Mouse (Mus musculus): ENCODE data around the gene Pigx. TPM values are rescaled to one million over a fixed set of nuclear protein-coding genes. Genes with fewer than 3 reads are reported as not detected.

The Pigx gene
- polyA plus RNA-seq, 1 experiment from 2014 or later, result 120 TPM

DNA sequence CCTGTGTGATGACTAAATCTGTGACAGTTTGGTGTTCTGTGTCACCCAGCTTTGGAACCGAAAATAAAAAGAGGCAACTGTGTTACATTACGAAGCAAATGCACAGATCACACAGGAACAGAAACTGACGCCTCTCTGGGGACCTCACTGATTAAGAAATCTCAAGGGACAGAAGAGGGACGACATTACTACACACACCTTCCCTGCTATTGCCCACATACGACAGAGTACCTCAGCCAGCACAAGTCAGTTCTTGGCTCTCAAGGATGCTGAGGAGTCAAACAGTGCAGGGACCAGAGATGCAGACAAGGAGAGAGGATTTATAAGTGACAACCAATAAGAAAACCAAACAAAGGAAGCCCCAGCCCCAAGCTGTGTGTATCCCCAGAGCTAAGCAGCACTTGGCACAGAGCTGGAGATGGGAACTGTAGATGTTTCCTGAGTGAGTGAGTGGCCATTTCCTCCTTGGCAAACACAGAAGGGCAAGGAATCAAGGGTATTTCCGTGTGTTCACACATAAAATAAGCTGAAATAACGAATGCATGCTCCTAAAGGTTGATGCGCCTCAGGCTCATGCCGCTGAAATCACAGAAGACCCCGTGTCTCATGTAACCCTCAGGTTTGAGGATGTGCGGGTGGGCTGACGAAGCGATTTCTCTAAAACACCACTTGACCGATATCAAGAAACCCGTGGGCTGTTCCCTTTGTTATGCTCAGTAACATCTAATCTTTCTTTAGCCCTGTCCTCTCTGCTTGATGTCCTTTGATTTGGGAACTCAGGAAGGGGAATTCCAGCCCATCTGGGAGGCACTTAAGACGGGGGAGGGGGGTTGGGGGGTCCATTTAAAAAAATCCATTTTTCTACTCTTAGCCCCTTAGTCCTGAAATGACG lies 25.1 kb upstream of the Pigx start:
- no peak for ATAC-seq (ENCODE audit: insufficient number of reproducible peaks, insufficient read depth, low FRiP score, low TSS enrichment, low read depth)
- no peaks in the 10 kb centered on the region for H3K4me1 ChIP-seq (replicated peaks)
- no peak overlapping the region for H3K4me2 ChIP-seq
- H3K9ac ChIP-seq (replicated peaks), result no peak overlapping the region
- no peaks in the 10 kb centered on the region for H3K36me3 ChIP-seq
- 73% methylated on average over 17 of the region's 17 CpGs for WGBS
- H3K27ac ChIP-seq, result no peak overlapping the region
- H3K9me3 ChIP-seq, result no peaks in the 10 kb centered on the region
- no peak overlapping the region for H3K4me3 ChIP-seq (replicated peaks)
- no peaks in the 10 kb centered on the region for H3K27me3 ChIP-seq

GRCm38 (mm10) chr16:32124020-32124419 lies 24.5 kb upstream of the Pigx start:
- H3K36me3 ChIP-seq, result no peaks in the 10 kb centered on the region
- WGBS, result 89% methylated on average over 7 of the region's 7 CpGs
- H3K27ac ChIP-seq, result no peak overlapping the region
- H3K4me3 ChIP-seq (replicated peaks), result no peak overlapping the region
- H3K4me2 ChIP-seq, result no peak overlapping the region
- H3K9me3 ChIP-seq, result no peaks in the 10 kb centered on the region
- no peaks in the 10 kb centered on the region for H3K4me1 ChIP-seq (replicated peaks)
- no peaks in the 10 kb centered on the region for H3K27me3 ChIP-seq
- no peak overlapping the region for H3K9ac ChIP-seq (replicated peaks)
- ATAC-seq (ENCODE audit: insufficient number of reproducible peaks, insufficient read depth, low FRiP score, low TSS enrichment, low read depth), result no peak

GRCm38 (mm10) chr16:32120454-32120853 lies 20.9 kb upstream of the Pigx start:
- no peaks in the 10 kb centered on the region for H3K9me3 ChIP-seq
- H3K4me2 ChIP-seq, result no peak overlapping the region
- H3K36me3 ChIP-seq, result no peaks in the 10 kb centered on the region
- H3K27me3 ChIP-seq, result no peaks in the 10 kb centered on the region
- H3K27ac ChIP-seq, result no peak overlapping the region
- ATAC-seq (ENCODE audit: insufficient number of reproducible peaks, insufficient read depth, low FRiP score, low TSS enrichment, low read depth), result no peak
- no peaks in the 10 kb centered on the region for H3K4me1 ChIP-seq (replicated peaks)
- WGBS, result 74% methylated on average over 3 of the region's 3 CpGs
- no peak overlapping the region for H3K4me3 ChIP-seq (replicated peaks)
- H3K9ac ChIP-seq (replicated peaks), result no peak overlapping the region

DNA sequence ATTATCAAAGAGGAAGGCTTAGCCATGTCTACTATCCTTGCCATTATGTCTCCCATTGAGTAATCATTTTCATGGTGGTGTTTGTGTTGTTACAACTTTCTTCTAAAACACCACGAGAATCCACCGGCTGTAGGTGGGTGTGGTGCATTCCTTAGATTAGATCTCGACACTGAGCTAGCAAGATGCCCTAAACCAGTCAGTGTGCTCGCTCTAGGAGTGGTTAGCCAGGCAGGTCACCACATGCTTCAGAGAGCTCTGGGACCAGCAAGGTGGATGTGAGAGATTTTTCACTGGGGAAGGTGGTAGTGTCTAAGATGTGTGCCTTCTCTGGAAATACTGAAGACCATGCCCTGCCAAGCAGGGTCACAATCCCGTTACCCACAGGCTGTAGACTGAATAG lies 16.6 kb upstream of the Pigx start:
- H3K36me3 ChIP-seq, result no peaks in the 10 kb centered on the region
- no peaks in the 10 kb centered on the region for H3K4me1 ChIP-seq (replicated peaks)
- no peaks in the 10 kb centered on the region for H3K9me3 ChIP-seq
- 50% methylated on average over 5 of the region's 5 CpGs for WGBS
- no peaks in the 10 kb centered on the region for H3K27me3 ChIP-seq
- no peak overlapping the region for H3K4me3 ChIP-seq (replicated peaks)
- ATAC-seq (ENCODE audit: insufficient number of reproducible peaks, insufficient read depth, low FRiP score, low TSS enrichment, low read depth), result no peak
- no peak overlapping the region for H3K4me2 ChIP-seq
- no peak overlapping the region for H3K9ac ChIP-seq (replicated peaks)
- H3K27ac ChIP-seq, result no peak overlapping the region

- WGBS, result 58% methylated on average over 6 of the region's 6 CpGs
These were observed 16.2 kb upstream of the Pigx start for GRCm38 (mm10) chr16:32115781-32116180.

DNA sequence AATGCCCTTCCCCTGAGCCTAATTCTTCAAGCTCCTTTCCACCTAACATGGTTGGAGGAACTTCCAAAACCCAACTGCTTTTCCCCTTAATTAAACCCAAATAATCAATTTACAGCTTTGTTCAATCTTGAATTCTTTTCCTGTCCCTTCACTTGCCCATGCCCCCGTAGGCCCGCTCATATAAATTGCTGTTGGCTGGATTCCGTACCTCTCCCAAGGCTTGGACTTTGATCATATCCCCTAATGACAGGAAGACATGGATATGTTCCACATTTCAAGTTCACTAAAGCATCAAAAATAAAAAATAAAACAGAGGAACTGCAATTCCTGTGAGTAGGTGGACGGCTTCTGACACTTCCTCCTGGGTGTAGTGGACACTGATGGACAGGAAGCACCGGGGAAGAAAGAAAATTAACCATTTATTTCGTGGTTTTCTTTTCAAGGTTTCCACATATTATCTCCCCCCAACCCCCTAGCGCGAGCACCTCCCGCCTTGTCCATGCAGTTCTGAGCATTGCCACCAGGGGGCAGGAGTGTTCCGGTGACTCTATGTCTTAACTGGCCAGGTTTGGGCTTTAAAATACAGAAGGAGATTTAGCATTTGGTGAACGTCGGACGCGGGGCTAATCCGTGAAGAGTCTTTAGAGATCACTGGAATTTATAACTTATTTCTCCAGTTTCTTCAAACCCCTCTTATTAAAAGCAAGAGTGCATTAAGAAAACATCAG lies 15.6 kb upstream of the Pigx start:
- peaks cover 7% of the 10 kb centered on the region for H3K36me3 ChIP-seq
- no peak overlapping the region for H3K27ac ChIP-seq
- no peaks in the 10 kb centered on the region for H3K9me3 ChIP-seq
- 18% methylated on average over 15 of the region's 15 CpGs for WGBS
- H3K27me3 ChIP-seq, result no peaks in the 10 kb centered on the region
- no peaks in the 10 kb centered on the region for H3K4me1 ChIP-seq (replicated peaks)
- no peak overlapping the region for H3K9ac ChIP-seq (replicated peaks)
- ATAC-seq (ENCODE audit: insufficient number of reproducible peaks, insufficient read depth, low FRiP score, low TSS enrichment, low read depth), result no peak
- H3K4me2 ChIP-seq, result peak overlapping the region; percentile 27
- no peak overlapping the region for H3K4me3 ChIP-seq (replicated peaks)

More at GRCm38 (mm10) chr16:32115781-32116180, 16.2 kb upstream of the Pigx start:
- H3K9ac ChIP-seq (replicated peaks), result no peak overlapping the region
- H3K4me1 ChIP-seq (replicated peaks), result no peaks in the 10 kb centered on the region
- no peaks in the 10 kb centered on the region for H3K9me3 ChIP-seq
- no peak overlapping the region for H3K4me2 ChIP-seq
- no peak overlapping the region for H3K4me3 ChIP-seq (replicated peaks)
- no peaks in the 10 kb centered on the region for H3K27me3 ChIP-seq
- no peak overlapping the region for H3K27ac ChIP-seq
- no peak for ATAC-seq (ENCODE audit: insufficient number of reproducible peaks, insufficient read depth, low FRiP score, low TSS enrichment, low read depth)
- H3K36me3 ChIP-seq, result peaks cover under 1% of the 10 kb centered on the region

GRCm38 (mm10) chr16:32114406-32114805 lies 14.9 kb upstream of the Pigx start:
- WGBS, result 84% methylated on average over 10 of the region's 10 CpGs
- Histone ChIP-seq H3K4me2 (no peak overlapping the region), H3K4me3 (replicated peaks) (no peak overlapping the region), H3K4me1 (replicated peaks) (no peaks in the 10 kb centered on the region), H3K36me3 (peaks cover 13% of the 10 kb centered on the region), H3K27me3 (no peaks in the 10 kb centered on the region), H3K27ac (no peak overlapping the region), H3K9ac (replicated peaks) (no peak overlapping the region), H3K9me3 (no peaks in the 10 kb centered on the region)
- no peak for ATAC-seq (ENCODE audit: insufficient number of reproducible peaks, insufficient read depth, low FRiP score, low TSS enrichment, low read depth)

DNA sequence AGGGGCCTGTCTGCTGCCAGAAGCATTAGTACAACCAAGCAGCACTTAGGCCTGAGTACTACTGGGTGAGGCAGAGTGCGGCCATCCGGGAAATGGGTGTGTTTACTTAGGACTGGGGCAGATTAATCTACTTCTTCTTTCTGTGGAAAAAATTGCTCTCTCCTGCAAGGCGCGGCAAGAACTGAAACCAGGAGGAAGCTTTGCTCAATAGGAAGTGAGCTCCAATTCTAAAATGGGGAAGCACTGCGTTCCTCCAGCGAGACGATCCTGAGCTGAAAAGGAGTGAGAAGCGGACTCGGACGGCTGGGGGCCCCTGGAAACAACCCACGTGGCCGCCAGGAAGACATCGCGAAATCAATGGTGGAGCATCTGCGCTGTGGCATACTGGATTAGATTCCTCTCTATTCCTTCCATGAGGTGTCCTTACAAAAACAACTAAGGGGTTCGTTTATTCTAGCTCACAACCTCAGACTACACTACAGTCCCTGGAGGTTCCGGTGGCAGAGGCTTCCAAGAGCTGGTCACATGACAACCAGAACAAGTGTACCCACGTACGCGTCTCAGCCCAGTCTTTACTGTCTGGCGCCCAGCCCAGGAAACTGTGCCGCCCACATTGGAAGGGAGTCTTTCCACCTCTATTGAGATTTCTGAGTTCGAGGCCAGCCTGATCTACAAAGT lies 14.1 kb upstream of the Pigx start:
- no peak overlapping the region for H3K9ac ChIP-seq (replicated peaks)
- no peak for ATAC-seq (ENCODE audit: insufficient number of reproducible peaks, insufficient read depth, low FRiP score, low TSS enrichment, low read depth)
- H3K27me3 ChIP-seq, result no peaks in the 10 kb centered on the region
- no peak overlapping the region for H3K27ac ChIP-seq
- H3K36me3 ChIP-seq, result peaks cover 20% of the 10 kb centered on the region
- no peaks in the 10 kb centered on the region for H3K9me3 ChIP-seq
- 69% methylated on average over 23 of the region's 23 CpGs for WGBS
- H3K4me2 ChIP-seq, result no peak overlapping the region
- no peak overlapping the region for H3K4me3 ChIP-seq (replicated peaks)
- H3K4me1 ChIP-seq (replicated peaks), result no peaks in the 10 kb centered on the region

DNA sequence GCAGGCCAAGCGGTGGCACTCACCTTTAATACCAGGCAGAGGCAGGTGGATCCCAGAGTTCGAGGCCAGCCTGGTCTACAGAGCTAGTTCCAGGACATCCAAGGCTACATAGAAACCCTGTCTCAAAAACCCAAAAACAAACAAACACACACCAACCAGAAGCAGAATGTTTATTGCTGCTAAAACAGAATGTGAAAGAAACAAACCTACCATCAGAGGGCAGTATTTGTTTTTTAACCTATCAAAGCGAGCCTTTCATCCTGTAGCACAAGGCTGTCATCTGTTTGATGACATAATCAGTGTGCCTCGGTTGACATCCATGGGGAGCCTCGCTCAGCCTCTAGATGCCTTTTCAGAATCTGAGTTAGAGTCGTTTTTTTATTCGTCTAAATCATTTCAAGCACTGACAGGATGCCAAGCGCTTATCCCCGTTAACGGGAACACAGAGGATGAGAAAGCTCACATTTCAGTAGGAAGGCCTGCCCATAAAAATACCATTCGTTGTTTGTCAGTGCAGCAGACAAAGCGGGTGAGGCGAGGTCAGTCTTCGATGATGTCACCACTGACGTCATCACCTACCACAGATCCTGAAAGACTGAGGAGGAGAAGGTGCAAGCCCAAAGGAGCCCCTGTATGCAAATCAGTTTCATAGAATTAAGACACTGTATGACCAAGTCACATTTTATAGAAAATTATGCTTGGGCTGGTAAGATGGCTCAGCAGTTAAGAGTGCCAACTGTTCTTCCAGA lies 11.6 kb upstream of the Pigx start:
- peaks cover 41% of the 10 kb centered on the region for H3K36me3 ChIP-seq
- H3K9me3 ChIP-seq, result no peaks in the 10 kb centered on the region
- H3K4me1 ChIP-seq (replicated peaks), result no peaks in the 10 kb centered on the region
- ATAC-seq (ENCODE audit: insufficient number of reproducible peaks, insufficient read depth, low FRiP score, low TSS enrichment, low read depth), result no peak
- no peak overlapping the region for H3K4me2 ChIP-seq
- H3K9ac ChIP-seq (replicated peaks), result no peak overlapping the region
- no peak overlapping the region for H3K27ac ChIP-seq
- H3K4me3 ChIP-seq (replicated peaks), result no peak overlapping the region
- 73% methylated on average over 15 of the region's 15 CpGs for WGBS
- no peaks in the 10 kb centered on the region for H3K27me3 ChIP-seq

DNA sequence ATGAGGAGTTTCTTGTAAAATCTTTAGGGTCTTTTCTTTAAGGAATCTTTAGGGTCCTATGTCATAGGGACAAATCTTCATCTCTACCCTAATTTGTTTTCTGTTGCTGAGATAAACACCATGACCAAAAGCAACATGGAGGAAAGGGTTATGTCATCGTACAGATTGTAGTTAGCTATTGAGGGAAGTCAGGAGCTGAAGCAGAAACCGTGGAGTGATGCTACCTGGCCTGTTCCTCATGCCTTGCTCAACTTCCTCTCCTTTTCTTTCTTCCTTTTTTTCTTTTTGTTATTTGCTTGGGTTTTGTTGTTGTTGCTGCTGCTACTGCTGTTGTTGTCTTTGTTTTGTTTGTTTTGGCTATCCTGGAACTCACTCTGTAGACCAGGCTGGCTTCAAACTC lies 9.0 kb upstream of the Pigx start:
- no peak overlapping the region for H3K27ac ChIP-seq
- ATAC-seq (ENCODE audit: insufficient number of reproducible peaks, insufficient read depth, low FRiP score, low TSS enrichment, low read depth), result no peak
- 0 out of 2 replicates have a peak, but pooled peaks cover 2% of the 10 kb centered on the region for H3K9me3 ChIP-seq
- no peaks in the 10 kb centered on the region for H3K27me3 ChIP-seq
- H3K4me3 ChIP-seq (replicated peaks), result no peak overlapping the region
- no peak overlapping the region for H3K4me2 ChIP-seq
- H3K36me3 ChIP-seq, result peaks cover 64% of the 10 kb centered on the region
- no peak overlapping the region for H3K9ac ChIP-seq (replicated peaks)
- no peaks in the 10 kb centered on the region for H3K4me1 ChIP-seq (replicated peaks)
- WGBS, result 90% methylated on average over 2 of the region's 2 CpGs

All from limb, embryonic 12.5 days (tissue).